Comparison of ENCODE assay signal across 8 mouse cellular contexts in genomic region chr11:117606605-117607203, GRCm38 (mm10). TPM values are rescaled to one million over a fixed set of nuclear protein-coding genes. Genes with fewer than 3 reads are reported as not detected.
A peak's percentile ranks its signal among the peaks of the same experiment; 100 is the strongest.
DNase-seq lines count a peak whose midpoint lies in the region; ATAC-seq and TF ChIP-seq lines count a peak whose summit lies in the region.

No protein-coding gene starts in this region.

- peaks cover 18% of the 10 kb centered on the region; the same call in 1 of the 2 replicates for H3K27me3 ChIP-seq in liver, postnatal 0 days (ENCODE audit: insufficient read depth, low read length)
- H3K27me3 ChIP-seq in liver, embryonic 11.5 days (replicated peaks; ENCODE audit: control insufficient read depth, insufficient read depth, low read length) = peaks cover 20% of the 10 kb centered on the region
- H3K27me3 ChIP-seq in forebrain, embryonic 12.5 days = peaks cover 13% of the 10 kb centered on the region
- 0 out of 2 replicates have a peak, but pooled peaks cover 12% of the 10 kb centered on the region for H3K27me3 ChIP-seq in kidney, embryonic 16.5 days (ENCODE audit: insufficient read depth, low read length)
- H3K27me3 ChIP-seq in neural tube, embryonic 11.5 days (ENCODE audit: control insufficient read depth, insufficient read depth, low read length) = no peaks in the 10 kb centered on the region

- no peaks in the 10 kb centered on the region for H3K36me3 ChIP-seq in liver, postnatal 0 days (replicated peaks; ENCODE audit: insufficient read depth, low read length)
- H3K36me3 ChIP-seq in liver, embryonic 11.5 days (ENCODE audit: control insufficient read depth, insufficient read depth, low read length) = no peaks in the 10 kb centered on the region
- no peaks in the 10 kb centered on the region for H3K36me3 ChIP-seq in forebrain, embryonic 12.5 days (replicated peaks)
- no peaks in the 10 kb centered on the region for H3K36me3 ChIP-seq in kidney, embryonic 16.5 days (ENCODE audit: insufficient read depth, low read length)
- no peaks in the 10 kb centered on the region for H3K36me3 ChIP-seq in neural tube, embryonic 11.5 days (ENCODE audit: control insufficient read depth, insufficient read depth, low read length)

- DNase-seq in liver, postnatal 0 days = peak; percentile 45
- DNase-seq in liver, embryonic 11.5 days (ENCODE audit: low spot score) = no peak
- peak; percentile 72 for DNase-seq in neural tube, embryonic 11.5 days (ENCODE audit: low spot score)
- DNase-seq in spleen, postnatal 4 days (ENCODE audit: low spot score in 2 of 2) = no peak
- no peak for DNase-seq in urinary bladder, postnatal 4 days (ENCODE audit: low spot score in 2 of 2)
- DNase-seq in cerebellum, adult 8-10 months = no peak

- H3K4me2 ChIP-seq in liver, postnatal 0 days (ENCODE audit: low read depth, low read length) = no peak overlapping the region
- no peak overlapping the region for H3K4me2 ChIP-seq in liver, embryonic 11.5 days
- no peak overlapping the region; the same call in 1 of the 2 replicates for H3K4me2 ChIP-seq in forebrain, embryonic 12.5 days
- H3K4me2 ChIP-seq in kidney, embryonic 16.5 days (replicated peaks; ENCODE audit: low read depth, low read length) = 0 out of 2 replicates have a peak overlapping the region, but pooled peaks have one; percentile 38
- no peak overlapping the region for H3K4me2 ChIP-seq in neural tube, embryonic 11.5 days (ENCODE audit: low read depth)

- no peak overlapping the region for H3K4me3 ChIP-seq in liver, postnatal 0 days (ENCODE audit: low read depth, low read length)
- no peak overlapping the region for H3K4me3 ChIP-seq in liver, embryonic 11.5 days (ENCODE audit: low read depth, low read length)
- H3K4me3 ChIP-seq in forebrain, embryonic 12.5 days (replicated peaks) = no peak overlapping the region
- no peak overlapping the region for H3K4me3 ChIP-seq in kidney, embryonic 16.5 days (ENCODE audit: low read length)
- no peak overlapping the region for H3K4me3 ChIP-seq in neural tube, embryonic 11.5 days (ENCODE audit: low read depth, low read length)

- no peak overlapping the region for H3K27ac ChIP-seq in liver, postnatal 0 days (ENCODE audit: low read depth)
- no peak overlapping the region for H3K27ac ChIP-seq in liver, embryonic 11.5 days (ENCODE audit: low read depth, low read length)
- peak overlapping the region; percentile 59 for H3K27ac ChIP-seq in forebrain, embryonic 12.5 days
- no peak overlapping the region for H3K27ac ChIP-seq in kidney, embryonic 16.5 days (ENCODE audit: low read length)
- H3K27ac ChIP-seq in neural tube, embryonic 11.5 days (ENCODE audit: low read depth, low read length) = no peak overlapping the region

- 13% methylated on average over 13 of the region's 13 CpGs for WGBS in liver, postnatal 0 days (ENCODE audit: insufficient replicate concordance)
- 11% methylated on average over 13 of the region's 13 CpGs for WGBS in liver, embryonic 11.5 days
- 5% methylated on average over 13 of the region's 13 CpGs for WGBS in forebrain, embryonic 12.5 days
- 10% methylated on average over 12 of the region's 13 CpGs for WGBS in kidney, embryonic 16.5 days
- WGBS in neural tube, embryonic 11.5 days = 9% methylated on average over 13 of the region's 13 CpGs

- H3K9me3 ChIP-seq in liver, postnatal 0 days (ENCODE audit: low read length) = no peaks in the 10 kb centered on the region
- no peaks in the 10 kb centered on the region for H3K9me3 ChIP-seq in liver, embryonic 11.5 days (ENCODE audit: control insufficient read depth, low read length)
- no peaks in the 10 kb centered on the region for H3K9me3 ChIP-seq in forebrain, embryonic 12.5 days
- no peaks in the 10 kb centered on the region for H3K9me3 ChIP-seq in kidney, embryonic 16.5 days (ENCODE audit: low read length)
- H3K9me3 ChIP-seq in neural tube, embryonic 11.5 days (ENCODE audit: control insufficient read depth, low read length) = no peaks in the 10 kb centered on the region

- no peak for TF ChIP-seq EP300 in liver, postnatal 0 days (IDR thresholded peaks at IDR 0.05; ENCODE audit: low read depth)

- no peak for TF ChIP-seq CTCF in liver, postnatal 0 days (IDR thresholded peaks at IDR 0.05; ENCODE audit: low read depth)

- H3K4me1 ChIP-seq in liver, postnatal 0 days (ENCODE audit: insufficient read depth) = no peaks in the 10 kb centered on the region; the same call in 1 of the 2 replicates
- H3K4me1 ChIP-seq in liver, embryonic 11.5 days (replicated peaks; ENCODE audit: control insufficient read depth, insufficient read depth, low read length) = no peaks in the 10 kb centered on the region; the same call in 1 of the 2 replicates
- peaks cover 63% of the 10 kb centered on the region for H3K4me1 ChIP-seq in forebrain, embryonic 12.5 days
- peaks cover 24% of the 10 kb centered on the region for H3K4me1 ChIP-seq in kidney, embryonic 16.5 days (ENCODE audit: insufficient read depth, low read length)
- peaks cover 4% of the 10 kb centered on the region; the same call in 1 of the 2 replicates for H3K4me1 ChIP-seq in neural tube, embryonic 11.5 days (ENCODE audit: control insufficient read depth, insufficient read depth, low read length)

- no peak for ATAC-seq in liver, postnatal 0 days
- ATAC-seq in liver, embryonic 11.5 days (replicated peaks; ENCODE audit: low FRiP score) = no peak
- ATAC-seq in forebrain, embryonic 12.5 days (ENCODE audit: low FRiP score) = peak; percentile 45
- no peak for ATAC-seq in kidney, embryonic 16.5 days (ENCODE audit: low FRiP score, low TSS enrichment)
- no peak for ATAC-seq in neural tube, embryonic 11.5 days (ENCODE audit: insufficient read depth, low FRiP score, low TSS enrichment)

- no peak overlapping the region for H3K9ac ChIP-seq in liver, postnatal 0 days (replicated peaks)
- H3K9ac ChIP-seq in liver, embryonic 11.5 days (ENCODE audit: low read depth, low read length) = no peak overlapping the region
- no peak overlapping the region for H3K9ac ChIP-seq in forebrain, embryonic 12.5 days
- H3K9ac ChIP-seq in kidney, embryonic 16.5 days (replicated peaks; ENCODE audit: low read length) = no peak overlapping the region
- no peak overlapping the region for H3K9ac ChIP-seq in neural tube, embryonic 11.5 days (ENCODE audit: low read length)

RNA-seq across cellular contexts. Expression of gene Tnrc6c, which starts 47.4 kb away (rescaled TPM):
- 2.8 and 3.0 TPM in 2 replicates for polyA plus RNA-seq in liver, postnatal 0 days (2015; fragmentation: Nextera tagmentation; extraction: Ambion mirVana)
- 8.0 TPM in 2 replicates for polyA plus RNA-seq in liver, embryonic 11.5 days (2014; fragmentation: Nextera tagmentation; extraction: Ambion mirVana)
- 23.7 and 25.0 TPM in 2 replicates for polyA plus RNA-seq in forebrain, embryonic 12.5 days (2016; fragmentation: Nextera tagmentation; extraction: Ambion mirVana)
- 9.1 and 10.7 TPM in 2 replicates for polyA plus RNA-seq in kidney, embryonic 16.5 days (2015; fragmentation: Nextera tagmentation; extraction: Ambion mirVana)
- 17.1 and 18.2 TPM in 2 replicates for polyA plus RNA-seq in neural tube, embryonic 11.5 days (2014; fragmentation: Nextera tagmentation; extraction: Ambion mirVana)

Comparison
In these comparisons a context has a peak if more than half of its experiments do, and no peak if none do; other contexts are left out.
1. DNase-seq: peak in liver, postnatal 0 days (single experiment) and neural tube, embryonic 11.5 days (single experiment); none in liver, embryonic 11.5 days (single experiment), spleen, postnatal 4 days (0 of 2), urinary bladder, postnatal 4 days (0 of 2) and cerebellum, adult 8-10 months (single experiment).